Mouse (Mus musculus): Measurements from ENCODE around the gene Mtif2.
"Not testable (repeated sequence)": the region's sequence is repeated elsewhere in the genome, so short reads cannot be mapped to it uniquely, and the experiment has no call there.

Mtif2 gene

GRCm38 (mm10) chr11:29525988-29526794, at the start of gene Mtif2:
TSS of gene Mtif2 (plus strand) at chr11:29526408.
- peak; percentile 69 to 73 for DNase-seq

GRCm38 (mm10) chr11:29493135-29493534, 33.1 kb upstream of the Mtif2 start:
- DNase-seq = no peak

GRCm38 (mm10) chr11:29496962-29497361, 29.2 kb upstream of the Mtif2 start:
- no peak for DNase-seq

- no peak for DNase-seq
Measured at GRCm38 (mm10) chr11:29503948-29504893, 22.0 kb upstream of the Mtif2 start.

GRCm38 (mm10) chr11:29504899-29505625, 21.1 kb upstream of the Mtif2 start:
- DNase-seq = no peak

- no peak for DNase-seq
Measured at GRCm38 (mm10) chr11:29509421-29509820, 16.8 kb upstream of the Mtif2 start.

- no peak for DNase-seq
Measured at GRCm38 (mm10) chr11:29512818-29513535, 13.2 kb upstream of the Mtif2 start.

GRCm38 (mm10) chr11:29514325-29514681, 11.9 kb upstream of the Mtif2 start:
- DNase-seq = peak in 1 of 2 experiments; percentile 51

GRCm38 (mm10) chr11:29514682-29515412, 11.4 kb upstream of the Mtif2 start, which contains the start of gene Prorsd1:
TSS of gene Prorsd1 (minus strand) at chr11:29515033.
- DNase-seq = peak; percentile 97 to 98

GRCm38 (mm10) chr11:29538201-29538600, 12.0 kb downstream of the Mtif2 start:
- DNase-seq = no peak

- DNase-seq = no peak
Measured at GRCm38 (mm10) chr11:29544225-29544945, 18.2 kb downstream of the Mtif2 start.

- DNase-seq = not testable (repeated sequence)
Measured at GRCm38 (mm10) chr11:29545150-29545752, 19.0 kb downstream of the Mtif2 start.

- not testable (repeated sequence) for DNase-seq
Measured at GRCm38 (mm10) chr11:29546297-29546696, 20.1 kb downstream of the Mtif2 start.

GRCm38 (mm10) chr11:29546762-29547161, 20.6 kb downstream of the Mtif2 start:
- no peak for DNase-seq

- no peak for DNase-seq
Measured at GRCm38 (mm10) chr11:29547249-29547751, 21.1 kb downstream of the Mtif2 start.

GRCm38 (mm10) chr11:29547752-29548503, 21.7 kb downstream of the Mtif2 start, which contains the start of the genes Clhc1 and Rps27a:
TSS of gene Clhc1 (plus strand) at chr11:29547950.
TSS of gene Rps27a (minus strand) at chr11:29548109.
- DNase-seq = peak; percentile 98

GRCm38 (mm10) chr11:29548504-29549424, 22.6 kb downstream of the Mtif2 start:
- DNase-seq = peak; percentile 14 to 23

GRCm38 (mm10) chr11:29549425-29549778, 23.2 kb downstream of the Mtif2 start:
- DNase-seq = peak; percentile 53 to 65

All from B cell, adult 2 months (primary cell).